Mouse (Mus musculus): Measurements from ENCODE around the gene Gm2007. TPM values are rescaled to one million over a fixed set of nuclear protein-coding genes. Genes with fewer than 3 reads are reported as not detected.

The Gm2007 gene
- total RNA-seq (2023) = not detected in 2 replicates

GRCm38 (mm10) chr2:175741237-175741636, at the start of gene Gm2007:
Gm2007 (plus strand) TSS chr2:175741537.

DNA sequence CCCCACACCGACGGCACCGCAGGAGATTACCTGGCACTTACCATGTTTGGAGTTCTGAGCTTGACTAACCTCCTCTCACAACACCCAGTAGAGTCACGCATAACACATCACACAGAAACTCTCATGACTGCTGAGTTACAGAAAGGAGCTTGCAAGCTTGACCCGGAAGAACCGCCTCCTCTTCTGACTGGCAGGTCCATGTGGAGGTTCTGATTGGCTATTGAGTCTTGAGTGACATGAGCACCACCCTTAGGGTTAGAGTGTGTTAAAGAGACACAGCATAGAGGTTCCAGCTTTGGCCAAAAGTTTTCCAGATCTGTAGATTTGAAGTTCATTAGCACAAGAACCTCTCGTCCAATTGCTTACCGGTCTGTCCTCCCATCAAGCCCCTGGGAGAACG, 37.8 kb upstream of the Gm2007 start, which contains the start of gene Zfp969:
Gene Zfp969 (minus strand): TSS at position 101 of the 400 bp plus-strand sequence.

GRCm38 (mm10) chr2:175800993-175801392, 59.7 kb downstream of the Gm2007 start, which contains the start of gene Gm14288:
Gm14288 (minus strand) TSS chr2:175801093.

Other genes with a start within 250 kb of the Gm2007 start
- not detected in 2 replicates for gene Gm11007, start 97.6 kb upstream of the Gm2007 start, total RNA-seq (2023)
- not detected in 2 replicates for gene Zfp969, start 37.9 kb upstream of the Gm2007 start, total RNA-seq (2023)
- gene Gm14288, start 59.6 kb downstream of the Gm2007 start, total RNA-seq (2023) = 1.3 TPM in 1 of 2 replicates, not detected in the other
- 3.8 and 3.9 TPM in 2 replicates for gene Gm6710, start 127.7 kb downstream of the Gm2007 start, total RNA-seq (2023)
- 0.23 and 0.60 TPM in 2 replicates for gene Zfp966, start 189.6 kb downstream of the Gm2007 start, total RNA-seq (2023)
- gene Gm2026, start 223.8 kb downstream of the Gm2007 start, total RNA-seq (2023) = 2.0 TPM in 1 of 2 replicates, not detected in the other